Mouse (Mus musculus): ENCODE results near the gene Fto. TPM values are rescaled to one million over a fixed set of nuclear protein-coding genes. Genes with fewer than 3 reads are reported as not detected.

Gene Fto
- polyA plus RNA-seq, 1 experiment from 2014 or later, result 72.1 TPM

DNA sequence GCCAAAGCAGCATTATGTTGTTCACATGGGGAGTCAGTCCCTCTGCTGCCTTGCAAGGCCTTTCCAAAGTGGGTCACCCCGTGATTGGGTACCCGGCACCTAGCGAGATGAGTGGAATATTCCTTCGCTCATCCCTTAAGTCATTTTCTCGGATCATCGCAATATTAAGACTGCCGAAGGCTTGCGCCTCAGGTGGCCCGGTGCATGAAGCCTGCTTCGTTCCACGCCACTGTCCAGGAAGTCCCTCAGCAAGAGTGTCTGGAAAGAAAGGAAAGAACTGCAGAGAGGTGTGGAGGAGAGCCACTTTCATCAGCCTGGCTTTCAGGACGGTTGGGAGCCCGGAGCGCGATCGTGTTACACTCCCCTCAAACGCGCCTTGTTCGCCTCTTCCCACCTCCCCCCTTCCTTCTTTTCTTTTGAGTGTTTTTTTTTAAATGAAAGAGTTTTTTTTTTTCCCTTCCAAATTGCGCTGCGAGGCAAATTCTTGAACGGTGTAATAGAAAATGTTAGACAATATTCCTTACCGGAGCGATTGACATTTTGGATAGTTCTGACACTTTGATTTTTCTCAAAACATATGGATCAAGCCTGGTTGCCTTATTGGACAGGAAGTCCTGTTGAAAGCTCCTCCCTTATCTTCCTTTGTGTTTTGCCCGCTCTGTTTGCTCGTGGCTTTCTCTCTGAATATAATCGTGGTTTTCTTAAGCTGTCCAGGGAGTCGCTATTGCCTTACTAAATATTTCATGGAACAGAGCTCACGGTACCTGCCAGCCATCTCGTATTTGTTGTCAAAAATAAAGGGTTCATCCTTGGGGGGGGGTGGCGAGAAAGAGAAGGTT lies 399.6 kb downstream of the Fto start:
- ATAC-seq (replicated peaks; ENCODE audit: extremely low read depth, insufficient read depth, low FRiP score), result no peak
- peak overlapping the region; percentile 51 for H3K9ac ChIP-seq (ENCODE audit: low read length)
- peaks cover 3% of the 10 kb centered on the region; the same call in 1 of the 2 replicates for H3K27me3 ChIP-seq (ENCODE audit: control insufficient read depth, insufficient read depth, low read length)
- H3K4me2 ChIP-seq (ENCODE audit: low read depth, low read length), result peak overlapping the region; percentile 78
- peaks cover under 1% of the 10 kb centered on the region; the same call in 1 of the 2 replicates for H3K9me3 ChIP-seq (replicated peaks; ENCODE audit: control insufficient read depth, low read length)
- peak overlapping the region; percentile 44 for H3K4me3 ChIP-seq (ENCODE audit: low read length)
- H3K4me1 ChIP-seq (ENCODE audit: control insufficient read depth, insufficient read depth, low read length), result peaks cover 26% of the 10 kb centered on the region
- WGBS, result 8% methylated on average over 31 of the region's 31 CpGs
- no peak overlapping the region for H3K27ac ChIP-seq (ENCODE audit: low read length)
- H3K36me3 ChIP-seq (ENCODE audit: control insufficient read depth, insufficient read depth), result no peaks in the 10 kb centered on the region

DNA sequence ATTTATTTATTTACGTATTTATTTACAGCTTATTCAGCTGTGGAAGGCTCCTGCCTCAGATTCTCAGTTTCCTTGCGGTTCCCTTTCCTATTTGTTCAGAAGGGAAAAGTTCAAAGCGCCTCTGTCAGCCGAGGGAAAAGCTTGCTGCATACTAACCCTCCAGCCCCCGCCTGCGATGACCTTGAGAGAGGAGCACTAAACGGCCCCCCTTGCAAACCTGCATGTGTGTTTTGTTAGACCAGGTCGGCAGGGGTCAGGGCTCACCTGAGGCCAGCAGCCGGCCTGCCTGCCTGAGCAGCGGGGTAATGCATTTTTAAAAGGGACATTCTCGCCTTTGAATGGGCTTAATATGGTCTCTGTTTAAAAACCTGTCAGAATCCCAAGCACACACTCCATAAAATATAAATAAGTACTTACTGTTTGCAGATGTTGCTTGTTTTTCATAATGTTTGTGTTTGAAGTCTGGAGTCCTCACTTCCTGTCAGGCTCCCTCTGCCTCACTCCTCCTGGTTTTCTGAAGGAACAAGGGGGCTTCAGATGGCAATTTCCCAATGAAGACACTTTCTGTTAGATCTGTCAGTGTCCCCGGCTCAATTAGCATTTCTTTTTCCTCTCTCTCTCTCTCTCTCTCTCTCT lies 400.5 kb downstream of the Fto start:
- 18% methylated on average over 12 of the region's 12 CpGs for WGBS
- Histone ChIP-seq H3K36me3 (ENCODE audit: control insufficient read depth, insufficient read depth) (no peaks in the 10 kb centered on the region), H3K4me1 (ENCODE audit: control insufficient read depth, insufficient read depth, low read length) (peaks cover 26% of the 10 kb centered on the region), H3K27me3 (ENCODE audit: control insufficient read depth, insufficient read depth, low read length) (peaks cover 3% of the 10 kb centered on the region; the same call in 1 of the 2 replicates), H3K4me2 (ENCODE audit: low read depth, low read length) (peak overlapping the region; percentile 78), H3K27ac (ENCODE audit: low read length) (no peak overlapping the region), H3K4me3 (ENCODE audit: low read length) (peak overlapping the region; percentile 44), H3K9ac (ENCODE audit: low read length) (peak overlapping the region; percentile 51), H3K9me3 (replicated peaks; ENCODE audit: control insufficient read depth, low read length) (no peaks in the 10 kb centered on the region)
- no peak for ATAC-seq (replicated peaks; ENCODE audit: extremely low read depth, insufficient read depth, low FRiP score)

GRCm38 (mm10) chr8:91714733-91715132 lies 401.4 kb downstream of the Fto start:
- H3K27me3 ChIP-seq (ENCODE audit: control insufficient read depth, insufficient read depth, low read length), result peaks cover 3% of the 10 kb centered on the region; the same call in 1 of the 2 replicates
- no peak overlapping the region for H3K27ac ChIP-seq (ENCODE audit: low read length)
- no peaks in the 10 kb centered on the region for H3K9me3 ChIP-seq (replicated peaks; ENCODE audit: control insufficient read depth, low read length)
- ATAC-seq (replicated peaks; ENCODE audit: extremely low read depth, insufficient read depth, low FRiP score), result no peak; the same call in 1 of the 2 replicates
- WGBS, result 67% methylated on average over 7 of the region's 7 CpGs
- H3K4me3 ChIP-seq (ENCODE audit: low read length), result no peak overlapping the region
- H3K4me1 ChIP-seq (ENCODE audit: control insufficient read depth, insufficient read depth, low read length), result peaks cover 26% of the 10 kb centered on the region
- H3K36me3 ChIP-seq (ENCODE audit: control insufficient read depth, insufficient read depth), result no peaks in the 10 kb centered on the region
- H3K4me2 ChIP-seq (ENCODE audit: low read depth, low read length), result no peak overlapping the region
- H3K9ac ChIP-seq (ENCODE audit: low read length), result no peak overlapping the region

GRCm38 (mm10) chr8:91715387-91716085 lies 402.2 kb downstream of the Fto start:
- Histone ChIP-seq H3K27me3 (ENCODE audit: control insufficient read depth, insufficient read depth, low read length) (peaks cover under 1% of the 10 kb centered on the region; the same call in 1 of the 2 replicates), H3K4me1 (ENCODE audit: control insufficient read depth, insufficient read depth, low read length) (peaks cover 26% of the 10 kb centered on the region), H3K36me3 (ENCODE audit: control insufficient read depth, insufficient read depth) (no peaks in the 10 kb centered on the region), H3K27ac (ENCODE audit: low read length) (peak overlapping the region; percentile 59; the same call in 1 of the 2 replicates), H3K9ac (ENCODE audit: low read length) (no peak overlapping the region), H3K4me3 (ENCODE audit: low read length) (no peak overlapping the region), H3K4me2 (ENCODE audit: low read depth, low read length) (peak overlapping the region; percentile 44; the same call in 1 of the 2 replicates), H3K9me3 (replicated peaks; ENCODE audit: control insufficient read depth, low read length) (no peaks in the 10 kb centered on the region)
- ATAC-seq (replicated peaks; ENCODE audit: extremely low read depth, insufficient read depth, low FRiP score), result peak; percentile 74
- 26% methylated on average over 8 of the region's 8 CpGs for WGBS

Other genes with a start within 250 kb of the Fto start
- 20.7 and 20.9 TPM in 2 replicates for gene Rbl2, start 243.5 kb upstream of the Fto start, polyA plus RNA-seq (2015; fragmentation: Nextera tagmentation; extraction: Ambion mirVana)
- gene Aktip, start 113.5 kb upstream of the Fto start, polyA plus RNA-seq (2015; fragmentation: Nextera tagmentation; extraction: Ambion mirVana), result 48.0 and 52.3 TPM in 2 replicates
- gene Rpgrip1l, start 263 bp upstream of the Fto start, polyA plus RNA-seq (2015; fragmentation: Nextera tagmentation; extraction: Ambion mirVana), result 6.0 and 7.5 TPM in 2 replicates

Measured in heart, embryonic 16.5 days (tissue).